Mouse (Mus musculus) C2C12 (cell line): ENCODE results near the gene Spsb3. TPM values are rescaled to one million over a fixed set of nuclear protein-coding genes. Genes with fewer than 3 reads are reported as not detected.

Experiments used
- H3K27me3 ChIP-seq: one replicate; pipeline ENCODE4 v1.6.1; 2011; ENCODE audit not compliant: control insufficient read depth, insufficient read depth, insufficient read length
- H3K36me3 ChIP-seq: one replicate; pipeline ENCODE4 v1.6.1; 2011; ENCODE audit not compliant: control insufficient read depth, insufficient read depth
- H3K4me3 ChIP-seq: one replicate; pipeline ENCODE4 v1.5.1; 2011; ENCODE audit warnings: mild to moderate bottlenecking, control low read depth; ENCODE audit not compliant: poor library complexity, insufficient read depth, severe bottlenecking
- H3K79me2 ChIP-seq: one replicate; pipeline ENCODE4 v1.6.1; 2011; ENCODE audit not compliant: control insufficient read depth, insufficient read depth
- H3K79me3 ChIP-seq: one replicate; pipeline ENCODE4 v1.6.1; 2011; ENCODE audit warnings: low read depth, control low read depth
- H3ac ChIP-seq: one replicate; pipeline ENCODE3; 2011; ENCODE audit warnings: low read depth; ENCODE audit not compliant: control insufficient read depth, insufficient read length
- CEBPB ChIP-seq: IDR thresholded peaks from one replicate; pipeline ENCODE4 v1.6.1; 2011; ENCODE audit warnings: low read depth, mild to moderate bottlenecking, control low read depth, moderate library complexity
- CTCF ChIP-seq: IDR thresholded peaks from one replicate; pipeline ENCODE4 v1.5.1; 2011; ENCODE audit not compliant: control insufficient read depth, insufficient read depth, insufficient read length
- FOSL1 ChIP-seq: IDR thresholded peaks from one replicate; pipeline ENCODE4 v1.8.0; 2011; ENCODE audit warnings: mild to moderate bottlenecking, low read length; ENCODE audit not compliant: poor library complexity, insufficient read depth, severe bottlenecking
- MAX ChIP-seq: IDR thresholded peaks from one replicate; pipeline ENCODE4 v1.6.1; 2011; ENCODE audit warnings: mild to moderate bottlenecking, control low read depth
- MYOD1 ChIP-seq: IDR thresholded peaks from one replicate; pipeline ENCODE4 v1.6.1; 2011; ENCODE audit warnings: low read depth; ENCODE audit not compliant: control insufficient read depth, insufficient read length
- MYOG ChIP-seq: IDR thresholded peaks from one replicate; pipeline ENCODE4 v1.6.1; 2011; ENCODE audit not compliant: control insufficient read depth, insufficient read length; ENCODE audit errors: extremely low read depth
- USF1 ChIP-seq: IDR thresholded peaks from one replicate; pipeline ENCODE4 v1.6.1; 2011; ENCODE audit warnings: low read depth, mild to moderate bottlenecking, control low read depth, moderate library complexity
- polyA plus RNA-seq: library from polyadenylated mRNA; unstranded; fragments of >200 nt; fragmentation: generic; extraction: Trizol; gene quantifications from one replicate; pipeline ENCODE4 v1.2.1, GENCODE M21; 2012; ENCODE audit warnings: missing spikeins

The Spsb3 gene
- polyA plus RNA-seq, 1 experiment: 37.0 TPM

DNA sequence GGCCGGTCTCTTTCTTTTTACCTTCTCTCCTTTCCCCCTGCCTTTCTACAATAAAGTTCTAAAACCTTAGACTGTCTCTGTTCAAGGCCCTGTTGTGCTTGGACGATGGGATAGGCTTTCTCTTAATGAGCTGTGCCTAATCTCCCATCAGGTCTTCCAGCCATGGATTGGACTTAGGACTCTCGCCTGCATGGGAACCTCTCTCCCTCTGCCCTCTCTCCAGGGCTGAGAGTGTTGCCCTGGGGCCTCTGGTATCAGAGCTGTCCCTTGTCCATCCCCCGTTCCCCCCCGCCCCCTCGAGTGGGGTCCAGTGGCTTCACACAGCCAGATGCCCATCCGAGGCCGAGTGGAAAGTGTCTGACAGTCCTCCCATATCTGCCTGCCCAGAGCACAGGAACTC, 11.5 kb upstream of the Spsb3 start:
- Histone ChIP-seq H3K4me3 (no peak overlapping the region), H3K79me2 (no peaks in the 10 kb centered on the region)
- TF ChIP-seq MYOD1: no peak
- no peak for TF ChIP-seq FOSL1

DNA sequence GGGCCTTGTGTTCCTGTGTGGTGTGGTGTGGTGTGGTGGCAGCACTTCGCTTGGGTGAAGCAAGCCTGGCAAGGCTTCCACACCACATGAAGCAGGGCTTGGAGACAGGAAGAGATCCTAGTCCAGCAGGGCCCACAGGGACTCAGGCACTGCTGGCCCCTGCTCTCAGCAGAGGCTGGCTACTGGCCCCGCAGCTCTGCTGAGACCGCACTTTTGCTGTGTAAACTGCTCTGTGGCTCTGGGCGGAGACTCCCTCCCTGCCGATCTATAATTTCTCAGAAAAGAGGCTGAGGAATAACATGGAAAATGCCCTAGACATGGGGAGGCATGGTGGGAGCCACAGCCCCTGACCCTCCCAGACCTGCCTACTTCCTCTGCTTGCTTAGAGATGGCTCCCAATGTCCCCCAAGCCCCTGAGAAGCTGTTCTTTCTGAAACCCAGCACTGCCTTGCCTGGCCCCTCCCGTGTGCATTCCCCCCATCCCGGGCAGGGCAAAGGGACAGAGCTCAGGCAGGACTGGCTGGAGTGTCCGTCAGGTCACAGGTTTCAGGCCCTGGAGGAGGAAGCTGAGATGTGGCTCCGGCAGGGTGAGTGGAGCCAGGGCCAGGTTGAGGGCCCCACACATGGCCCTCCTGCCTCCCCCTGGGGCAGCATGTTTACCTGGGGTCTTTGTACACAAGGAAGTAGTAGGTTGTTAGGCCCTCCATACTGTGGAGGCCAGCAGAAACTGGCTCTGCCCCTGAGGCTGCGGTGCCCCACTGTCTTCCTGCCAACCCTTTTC, 8.9 kb upstream of the Spsb3 start:
- peaks cover 5% of the 10 kb centered on the region for H3K27me3 ChIP-seq
- no peaks in the 10 kb centered on the region for H3K79me3 ChIP-seq
- TF ChIP-seq MYOD1 (no peak), FOSL1 (no peak), MYOG (no peak), CEBPB (no peak), USF1 (no peak), MAX (no peak), CTCF (no peak)
- no peak overlapping the region for H3ac ChIP-seq
- H3K36me3 ChIP-seq: no peaks in the 10 kb centered on the region
- H3K79me2 ChIP-seq: no peaks in the 10 kb centered on the region
- no peak overlapping the region for H3K4me3 ChIP-seq

More for the DNA sequence above, 11.5 kb upstream of the Spsb3 start:
- H3K79me3 ChIP-seq: no peaks in the 10 kb centered on the region
- peaks cover 5% of the 10 kb centered on the region for H3K27me3 ChIP-seq
- no peak overlapping the region for H3ac ChIP-seq
- H3K36me3 ChIP-seq: no peaks in the 10 kb centered on the region

GRCm38 (mm10) chr17:24878117-24878397, 8.4 kb upstream of the Spsb3 start:
- Histone ChIP-seq H3K79me2 (no peaks in the 10 kb centered on the region), H3K27me3 (peaks cover 5% of the 10 kb centered on the region), H3K4me3 (no peak overlapping the region), H3K79me3 (no peaks in the 10 kb centered on the region), H3K36me3 (no peaks in the 10 kb centered on the region), H3ac (no peak overlapping the region)
- TF ChIP-seq MYOD1 (no peak), CEBPB (no peak), FOSL1 (no peak), MAX (no peak), MYOG (no peak), CTCF (no peak), USF1 (no peak)

- Histone ChIP-seq H3K36me3 (no peaks in the 10 kb centered on the region), H3ac (no peak overlapping the region), H3K4me3 (no peak overlapping the region), H3K27me3 (peaks cover 5% of the 10 kb centered on the region), H3K79me2 (no peaks in the 10 kb centered on the region), H3K79me3 (no peaks in the 10 kb centered on the region)
- TF ChIP-seq CEBPB (no peak), MYOD1 (no peak), FOSL1 (no peak), MYOG (no peak), USF1 (no peak), MAX (no peak), CTCF (no peak)
These were observed 7.9 kb upstream of the Spsb3 start for GRCm38 (mm10) chr17:24878531-24878930.

DNA sequence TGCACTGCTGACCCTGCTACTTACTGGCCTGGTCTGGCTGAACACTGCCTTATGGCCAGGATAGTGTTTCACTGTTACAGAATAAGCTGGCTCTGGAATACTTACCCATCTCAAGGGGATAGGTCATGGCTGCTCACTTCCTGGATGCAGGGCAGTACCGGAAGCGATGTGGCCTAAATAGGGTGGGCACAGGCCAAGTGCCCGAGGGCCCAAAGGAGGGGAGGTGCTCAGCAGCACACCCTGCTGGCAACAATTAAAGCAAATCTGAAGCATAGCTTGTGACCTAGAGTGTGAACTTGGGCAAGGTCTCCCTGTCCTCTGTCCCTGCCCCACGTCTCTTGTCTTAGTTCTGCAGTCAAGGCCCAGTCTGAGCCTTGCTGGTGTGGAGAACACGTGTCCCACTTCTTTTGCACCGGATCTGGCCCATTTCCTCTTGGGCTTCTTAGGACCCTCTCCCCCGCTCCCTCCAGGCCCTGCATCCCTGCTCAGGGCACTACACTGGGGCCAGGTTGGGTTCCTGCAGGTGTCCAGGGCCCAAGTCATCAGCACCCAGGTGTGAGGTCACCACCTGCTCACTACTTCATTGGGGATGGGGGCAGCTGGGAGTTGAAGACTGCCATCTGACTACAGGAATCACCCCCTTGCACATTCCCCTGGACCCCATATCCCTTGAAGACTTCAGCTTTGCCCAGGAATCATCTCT, 4.6 kb upstream of the Spsb3 start:
- TF ChIP-seq CEBPB (no peak), CTCF (peak; percentile 53)
- Histone ChIP-seq H3K4me3 (no peak overlapping the region), H3ac (no peak overlapping the region), H3K27me3 (no peaks in the 10 kb centered on the region), H3K79me3 (peaks cover 9% of the 10 kb centered on the region), H3K36me3 (no peaks in the 10 kb centered on the region), H3K79me2 (peaks cover 14% of the 10 kb centered on the region)

GRCm38 (mm10) chr17:24884391-24884790, 2.1 kb upstream of the Spsb3 start:
- peaks cover 23% of the 10 kb centered on the region for H3K79me2 ChIP-seq
- H3K36me3 ChIP-seq: no peaks in the 10 kb centered on the region
- H3K79me3 ChIP-seq: peaks cover 9% of the 10 kb centered on the region
- no peak for TF ChIP-seq CEBPB
- TF ChIP-seq MYOD1: no peak
- no peak for TF ChIP-seq CTCF
- no peak for TF ChIP-seq MAX
- TF ChIP-seq FOSL1: no peak
- TF ChIP-seq USF1: no peak
- TF ChIP-seq MYOG: no peak
- H3K4me3 ChIP-seq: no peak overlapping the region
- H3ac ChIP-seq: no peak overlapping the region
- no peaks in the 10 kb centered on the region for H3K27me3 ChIP-seq
